Mouse (Mus musculus): ENCODE data around the gene Dpy19l1.

The Dpy19l1 gene

DNA sequence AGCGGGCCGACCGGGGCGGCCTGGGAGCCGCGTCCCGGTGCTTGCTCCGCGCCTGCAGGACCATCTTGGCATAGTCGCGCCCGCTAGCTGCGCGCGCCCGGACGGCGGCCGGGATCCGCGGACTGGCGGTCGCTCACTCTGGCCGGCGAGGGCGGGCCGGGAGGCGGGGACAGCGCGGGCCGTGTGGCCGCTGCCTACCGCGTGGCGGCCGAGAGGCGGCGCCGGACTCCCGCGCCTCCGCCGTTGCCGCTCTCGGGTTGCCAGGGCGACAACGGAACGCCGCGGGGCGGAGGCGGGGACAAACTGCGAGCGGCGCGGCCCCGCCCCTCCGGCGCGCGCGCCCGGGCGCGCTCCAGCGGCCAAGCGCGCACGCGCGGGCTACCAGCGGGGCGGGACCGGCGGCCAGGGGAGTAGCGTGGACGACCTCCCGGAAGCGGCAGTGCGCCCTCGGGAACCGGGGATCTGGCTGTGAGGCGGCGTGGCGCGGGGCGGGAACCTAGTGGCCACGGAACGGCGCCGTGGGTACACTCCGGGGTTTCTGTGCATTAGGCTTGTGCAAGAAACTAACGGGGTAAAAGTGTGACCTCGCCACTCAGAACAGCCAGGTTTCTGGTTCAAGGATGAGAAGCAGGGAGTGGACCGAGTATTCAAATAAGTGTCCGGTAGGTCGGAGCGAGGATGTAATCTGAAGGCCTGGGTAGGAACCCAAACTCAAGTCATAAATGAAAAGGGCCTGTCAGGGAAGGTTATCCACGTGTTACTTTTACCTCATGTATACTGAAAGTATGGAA, at the start of gene Dpy19l1:
Gene Dpy19l1, minus strand, starts transcription at position 74 of the 791 bp plus-strand sequence.
- in situ Hi-C loops (cut with MboI; ENCODE audit: low pct_unique_long_range_greater_than_20kb in 1 of 2, low sequenced_read_pairs in 2 of 2, unreplicated experiment in 1 of 2): loop anchor here (25.0 kb wide), 1 partner anchor 366 kb away; no protein-coding TSS in a partner anchor

- in situ Hi-C loops (cut with MboI; ENCODE audit: low pct_unique_long_range_greater_than_20kb in 1 of 2, low sequenced_read_pairs in 2 of 2, unreplicated experiment in 1 of 2): no loop called here
Observed at GRCm38 (mm10) chr9:24538159-24538558, 35.2 kb upstream of the Dpy19l1 start.

DNA sequence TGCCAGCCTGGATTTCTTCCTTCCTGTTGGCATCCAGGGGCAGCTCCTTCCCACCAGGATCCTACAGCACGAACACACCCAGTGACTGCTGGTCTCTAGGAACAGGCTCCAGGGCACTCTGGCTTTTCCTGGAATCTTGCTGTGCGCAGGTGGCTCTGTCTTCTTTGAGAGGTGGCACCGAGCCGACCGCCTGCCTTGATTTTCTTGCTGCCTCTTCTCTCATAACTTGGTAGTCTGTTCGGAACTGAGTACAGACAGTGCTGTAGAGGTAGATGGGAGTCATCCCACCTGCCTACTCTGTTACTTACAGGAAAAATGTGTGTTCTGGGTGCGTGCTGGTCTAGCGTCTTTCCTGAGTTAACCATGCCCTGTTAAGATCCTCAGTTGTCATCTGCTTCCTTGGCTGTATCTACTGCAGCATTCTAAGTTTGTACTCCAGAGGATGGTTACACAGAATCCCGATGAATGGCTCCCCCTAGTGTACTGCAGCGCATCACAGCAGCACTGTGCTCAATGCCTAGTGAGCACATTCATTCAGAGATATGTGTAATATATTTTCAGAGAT, 13.7 kb upstream of the Dpy19l1 start:
- in situ Hi-C loops (cut with MboI; ENCODE audit: low pct_unique_long_range_greater_than_20kb in 1 of 2, low sequenced_read_pairs in 2 of 2, unreplicated experiment in 1 of 2): loop anchor here (25.0 kb wide), 1 partner anchor 379 kb away; no protein-coding TSS in a partner anchor

GRCm38 (mm10) chr9:24514078-24514469, 11.1 kb upstream of the Dpy19l1 start:
- in situ Hi-C loops (cut with MboI; ENCODE audit: low pct_unique_long_range_greater_than_20kb in 1 of 2, low sequenced_read_pairs in 2 of 2, unreplicated experiment in 1 of 2): loop anchor here (25.0 kb wide), 1 partner anchor 377 kb away; no protein-coding TSS in a partner anchor

- in situ Hi-C loops (cut with MboI; ENCODE audit: low pct_unique_long_range_greater_than_20kb in 1 of 2, low sequenced_read_pairs in 2 of 2, unreplicated experiment in 1 of 2): loop anchor here (25.0 kb wide), 1 partner anchor 376 kb away; no protein-coding TSS in a partner anchor
Observed at GRCm38 (mm10) chr9:24513290-24514077, 10.5 kb upstream of the Dpy19l1 start.

DNA sequence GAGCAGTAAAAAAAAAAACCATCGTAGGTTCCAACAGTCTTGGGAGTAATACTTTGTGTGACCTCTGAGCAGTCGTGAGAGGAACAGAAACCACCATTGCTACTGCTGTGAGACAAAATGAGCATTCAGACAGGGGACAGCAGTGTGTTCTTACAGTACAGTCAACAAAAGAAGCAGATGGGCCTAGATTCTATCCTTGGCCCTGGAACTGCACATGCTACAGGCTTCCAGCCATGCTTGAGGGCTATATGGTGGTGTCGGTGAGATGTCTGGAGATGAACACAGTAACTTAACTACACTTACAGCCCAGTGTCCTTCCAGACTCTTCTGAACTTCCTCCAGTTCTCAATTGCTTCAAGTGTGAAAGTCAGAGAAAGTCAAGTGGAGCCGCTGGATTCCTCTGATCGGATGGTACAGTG, 9.2 kb upstream of the Dpy19l1 start:
- in situ Hi-C loops (cut with MboI; ENCODE audit: low pct_unique_long_range_greater_than_20kb in 1 of 2, low sequenced_read_pairs in 2 of 2, unreplicated experiment in 1 of 2): loop anchor here (25.0 kb wide), 1 partner anchor 375 kb away; no protein-coding TSS in a partner anchor

DNA sequence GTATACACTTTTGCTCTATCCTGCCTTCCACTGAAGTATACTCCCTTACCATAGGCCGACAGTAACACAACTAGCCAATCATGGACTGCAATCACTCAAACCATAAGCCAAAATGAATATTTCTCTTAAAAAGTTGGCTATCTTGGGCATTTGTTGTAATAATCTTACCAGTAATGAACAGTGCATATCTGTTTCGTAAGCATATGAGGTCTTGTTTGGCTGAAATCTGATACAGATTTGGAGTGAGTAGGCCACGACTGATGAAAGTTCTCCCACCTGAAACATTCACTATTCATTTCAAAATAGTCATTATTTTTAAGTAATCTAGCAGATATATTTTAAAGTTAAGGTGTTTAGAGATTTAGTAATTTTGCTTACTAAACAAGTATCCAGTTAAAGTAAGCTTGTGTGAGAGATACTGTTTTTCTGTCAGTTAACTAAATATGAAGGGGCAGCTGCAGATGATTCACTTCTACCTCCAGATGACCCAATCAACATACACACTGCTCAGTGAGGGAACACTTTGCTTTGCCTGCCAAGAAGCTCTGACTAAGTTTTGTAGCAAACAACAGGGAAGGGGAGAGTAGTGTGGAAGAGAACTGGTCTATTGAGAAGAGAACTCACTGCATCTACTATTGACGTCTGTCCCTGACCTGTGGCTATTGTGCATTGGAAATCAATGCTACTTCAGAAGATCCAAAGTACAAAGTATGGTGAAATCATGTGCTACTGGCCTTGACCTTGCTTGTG, 8.6 kb upstream of the Dpy19l1 start:
- in situ Hi-C loops (cut with MboI; ENCODE audit: low pct_unique_long_range_greater_than_20kb in 1 of 2, low sequenced_read_pairs in 2 of 2, unreplicated experiment in 1 of 2): loop anchor here (25.0 kb wide), 1 partner anchor 374 kb away; no protein-coding TSS in a partner anchor

DNA sequence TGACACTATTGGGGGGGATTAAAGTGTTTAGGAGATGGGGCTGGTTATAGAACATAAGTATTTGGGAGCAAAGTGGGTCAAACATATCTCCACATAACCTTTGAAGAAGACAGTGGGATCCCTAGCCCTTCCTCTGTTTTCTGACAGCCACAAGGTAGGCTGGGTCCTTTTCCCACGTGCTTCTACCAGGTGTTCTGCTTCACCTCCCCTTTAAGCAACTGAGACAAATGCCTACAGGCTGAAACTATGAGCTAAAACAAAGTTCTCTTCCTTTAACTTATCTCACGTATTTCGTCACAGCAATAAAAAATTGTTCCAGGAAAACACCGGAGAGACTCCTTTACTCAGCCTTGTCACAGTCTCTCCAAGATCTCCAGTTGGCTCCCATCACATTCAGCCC, 5.9 kb upstream of the Dpy19l1 start:
- in situ Hi-C loops (cut with MboI; ENCODE audit: low pct_unique_long_range_greater_than_20kb in 1 of 2, low sequenced_read_pairs in 2 of 2, unreplicated experiment in 1 of 2): loop anchor here (25.0 kb wide), 1 partner anchor 372 kb away; no protein-coding TSS in a partner anchor

DNA sequence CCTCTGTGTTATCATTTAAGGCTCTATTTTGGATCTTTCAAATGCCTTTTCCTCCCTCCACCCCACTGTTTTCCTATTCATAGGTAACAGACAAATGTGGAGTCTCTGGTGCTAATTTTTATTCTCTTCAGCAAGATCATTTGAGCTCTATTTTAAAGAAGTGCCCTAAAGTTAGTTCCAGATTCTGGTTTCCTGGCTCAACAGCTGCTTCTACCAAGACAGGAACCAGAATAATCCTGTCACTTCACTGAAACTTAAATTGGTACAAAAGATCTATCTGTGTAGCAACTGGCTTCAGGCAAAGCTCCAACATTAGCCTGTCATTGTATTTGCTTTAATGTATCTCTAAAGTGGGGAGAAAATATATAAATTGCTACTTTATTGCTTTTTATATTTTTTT, 3.6 kb upstream of the Dpy19l1 start:
- in situ Hi-C loops (cut with MboI; ENCODE audit: low pct_unique_long_range_greater_than_20kb in 1 of 2, low sequenced_read_pairs in 2 of 2, unreplicated experiment in 1 of 2): loop anchor here (25.0 kb wide), 1 partner anchor 369 kb away; no protein-coding TSS in a partner anchor

- in situ Hi-C loops (cut with MboI; ENCODE audit: low pct_unique_long_range_greater_than_20kb in 1 of 2, low sequenced_read_pairs in 2 of 2, unreplicated experiment in 1 of 2): loop anchor here (25.0 kb wide), 1 partner anchor 368 kb away; no protein-coding TSS in a partner anchor
Observed at GRCm38 (mm10) chr9:24505017-24505763, 2.2 kb upstream of the Dpy19l1 start.

DNA sequence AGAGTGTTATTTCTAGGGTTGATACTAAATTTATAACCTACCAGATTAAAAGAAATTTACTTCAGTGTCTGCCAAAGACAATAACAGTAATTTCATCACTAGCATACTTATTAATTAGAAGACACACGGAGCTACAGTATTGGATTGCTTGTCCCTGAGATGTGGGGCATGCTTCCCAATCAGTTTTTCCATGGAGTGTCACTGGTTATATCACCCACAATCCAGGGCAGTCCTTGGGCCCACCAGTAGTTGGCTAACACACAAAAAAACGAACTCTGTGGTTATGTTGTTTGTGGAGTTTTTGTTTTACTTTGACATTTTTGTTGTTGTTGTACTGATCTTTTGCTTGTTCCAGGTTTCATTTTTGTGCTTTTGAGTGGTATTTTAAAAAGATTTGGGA, 1.4 kb upstream of the Dpy19l1 start:
- in situ Hi-C loops (cut with MboI; ENCODE audit: low pct_unique_long_range_greater_than_20kb in 1 of 2, low sequenced_read_pairs in 2 of 2, unreplicated experiment in 1 of 2): loop anchor here (25.0 kb wide), 1 partner anchor 367 kb away; no protein-coding TSS in a partner anchor

GRCm38 (mm10) chr9:24503858-24504219, 899 bp upstream of the Dpy19l1 start:
- in situ Hi-C loops (cut with MboI; ENCODE audit: low pct_unique_long_range_greater_than_20kb in 1 of 2, low sequenced_read_pairs in 2 of 2, unreplicated experiment in 1 of 2): loop anchor here (25.0 kb wide), 1 partner anchor 367 kb away; no protein-coding TSS in a partner anchor

DNA sequence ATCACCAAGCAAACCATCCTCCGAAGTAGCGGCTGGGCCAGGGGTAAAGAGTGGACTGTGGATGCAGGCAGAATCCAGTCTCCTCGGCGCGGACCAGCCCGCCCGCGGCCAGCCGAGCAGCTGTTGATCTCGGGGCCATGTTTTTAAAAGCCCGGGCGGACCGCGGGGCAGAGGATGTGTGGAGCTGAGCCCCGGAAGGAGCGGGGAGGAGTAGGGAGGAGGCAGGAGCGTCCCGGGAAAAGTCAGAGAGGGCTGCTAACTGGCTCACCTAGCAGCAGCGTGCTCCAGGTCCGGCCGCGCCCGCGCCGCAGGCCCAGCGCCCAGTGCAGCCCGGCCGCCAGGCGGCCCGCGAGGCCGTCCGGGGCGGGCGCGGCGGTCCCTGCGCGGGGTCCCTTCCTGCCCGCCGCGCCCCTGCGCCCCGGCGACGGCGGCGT, 352 bp downstream of the Dpy19l1 start:
- in situ Hi-C loops (cut with MboI; ENCODE audit: low pct_unique_long_range_greater_than_20kb in 1 of 2, low sequenced_read_pairs in 2 of 2, unreplicated experiment in 1 of 2): loop anchor here (25.0 kb wide), 1 partner anchor 365 kb away; no protein-coding TSS in a partner anchor

DNA sequence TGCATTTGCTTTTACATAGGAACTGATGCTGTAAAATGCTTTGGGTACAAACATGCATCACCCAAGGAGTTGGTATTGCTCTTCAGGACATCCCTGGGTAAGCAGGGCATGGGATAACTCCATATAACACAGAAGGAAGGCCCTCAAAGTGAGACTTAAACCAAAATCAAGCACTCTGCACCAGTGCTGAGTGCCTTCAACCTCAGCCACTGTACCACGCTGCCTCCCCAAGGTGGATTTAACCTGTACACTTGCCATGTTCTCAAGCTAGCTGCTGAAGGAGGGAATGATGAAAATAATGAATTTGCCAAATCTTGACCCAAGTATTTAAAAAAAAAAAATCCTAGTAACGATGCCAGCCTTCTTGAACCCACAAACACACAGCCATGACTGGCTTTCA, 1.3 kb downstream of the Dpy19l1 start:
- in situ Hi-C loops (cut with MboI; ENCODE audit: low pct_unique_long_range_greater_than_20kb in 1 of 2, low sequenced_read_pairs in 2 of 2, unreplicated experiment in 1 of 2): loop anchor here (25.0 kb wide), 1 partner anchor 364 kb away; no protein-coding TSS in a partner anchor

GRCm38 (mm10) chr9:24496226-24496625, 6.7 kb downstream of the Dpy19l1 start:
- in situ Hi-C loops (cut with MboI; ENCODE audit: low pct_unique_long_range_greater_than_20kb in 1 of 2, low sequenced_read_pairs in 2 of 2, unreplicated experiment in 1 of 2): no loop called here

GRCm38 (mm10) chr9:24490516-24490915, 12.4 kb downstream of the Dpy19l1 start:
- in situ Hi-C loops (cut with MboI; ENCODE audit: low pct_unique_long_range_greater_than_20kb in 1 of 2, low sequenced_read_pairs in 2 of 2, unreplicated experiment in 1 of 2): no loop called here

DNA sequence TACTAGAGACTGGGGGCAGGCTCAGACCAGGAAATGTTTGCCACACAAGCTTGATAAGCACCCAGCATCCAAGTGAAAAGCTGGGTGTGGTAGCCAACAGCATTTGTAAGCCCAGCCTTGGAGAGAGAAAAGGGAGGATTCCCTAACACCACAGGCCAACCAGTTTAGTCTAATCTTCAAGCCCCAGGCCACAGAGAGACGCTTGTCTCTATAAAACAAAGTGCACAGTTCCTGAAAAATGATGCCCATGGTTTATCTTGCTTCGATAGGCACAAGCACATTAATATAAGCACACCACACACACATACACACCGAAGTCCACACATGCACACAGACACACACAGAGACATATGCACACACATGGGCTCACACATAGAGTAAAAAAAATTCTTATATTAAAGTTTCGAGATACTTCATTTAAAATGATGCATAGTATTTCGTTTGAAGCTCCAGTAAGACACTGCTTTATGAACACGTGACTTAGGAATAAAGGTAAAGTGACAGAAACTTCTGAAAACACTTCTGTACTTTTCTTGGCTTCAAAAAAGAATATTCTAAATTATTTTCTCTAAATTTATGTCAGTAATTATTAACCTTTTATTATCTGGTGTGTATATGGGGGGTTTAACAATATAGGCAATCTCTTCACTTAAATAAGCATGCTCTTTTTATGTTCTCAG, 14.4 kb downstream of the Dpy19l1 start:
- in situ Hi-C loops (cut with MboI; ENCODE audit: low pct_unique_long_range_greater_than_20kb in 1 of 2, low sequenced_read_pairs in 2 of 2, unreplicated experiment in 1 of 2): no loop called here

Measured in mouse embryonic stem cell (cell line).